Mouse (Mus musculus) layer of hippocampus, adult 11-12 months (tissue): ENCODE results near the gene Areg.

Experiments
- DNase-seq: peaks from one replicate; pipeline ENCODE4 v3.0.0; 2022; ENCODE audit warnings: low spot score

Areg gene

GRCm38 (mm10) chr5:91166601-91167000 lies 27.2 kb downstream of the Areg start:
- DNase-seq: no peak

GRCm38 (mm10) chr5:91176397-91176796 lies 37.0 kb downstream of the Areg start:
- no peak for DNase-seq

- DNase-seq: no peak
Observed at GRCm38 (mm10) chr5:91194572-91194971, 55.2 kb downstream of the Areg start.
